Mouse (Mus musculus) heart, embryonic 12.5 days (tissue): ENCODE measurements around the gene Rln3. TPM values are rescaled to one million over a fixed set of nuclear protein-coding genes. Genes with fewer than 3 reads are reported as not detected.

Experiments
- ATAC-seq: fragments of 200-750 bp; cut with Nextera tagmentation; 2 replicates; pipeline ENCODE4 v1.8.0; 2017; ENCODE audit warnings: moderate TSS enrichment, moderate library complexity; ENCODE audit not compliant: insufficient number of reproducible peaks, low FRiP score
- H3K27ac ChIP-seq: fragments of 300-500 bp; sonication (generic); 2 replicates; pipeline ENCODE4 v1.5.1; 2016; ENCODE audit warnings: mild to moderate bottlenecking, moderate library complexity; ENCODE audit not compliant: poor library complexity, severe bottlenecking
- H3K27me3 ChIP-seq: fragments of 300-500 bp; sonication (generic); replicated peaks from 2 replicates; pipeline ENCODE4 v1.6.1; 2016; ENCODE audit warnings: mild to moderate bottlenecking, moderate library complexity
- H3K36me3 ChIP-seq: fragments of 300-500 bp; sonication (generic); 2 replicates; pipeline ENCODE4 v1.6.1; 2016; ENCODE audit warnings: mild to moderate bottlenecking, moderate library complexity
- H3K4me1 ChIP-seq: fragments of 300-500 bp; sonication (generic); replicated peaks from 2 replicates; pipeline ENCODE4 v1.6.1; 2016; ENCODE audit warnings: mild to moderate bottlenecking
- H3K4me2 ChIP-seq: fragments of 300-500 bp; sonication (generic); 2 replicates; pipeline ENCODE4 v1.6.1; 2016; ENCODE audit warnings: mild to moderate bottlenecking, moderate library complexity
- H3K4me3 ChIP-seq: fragments of 300-500 bp; sonication (generic); 2 replicates; pipeline ENCODE4 v1.5.1; 2016; ENCODE audit warnings: mild to moderate bottlenecking
- H3K9ac ChIP-seq: fragments of 300-500 bp; sonication (generic); 2 replicates; pipeline ENCODE4 v1.6.1; 2016; ENCODE audit warnings: mild to moderate bottlenecking, moderate library complexity
- H3K9me3 ChIP-seq: fragments of 300-500 bp; sonication (generic); replicated peaks from 2 replicates; pipeline ENCODE4 v1.6.1; 2016; ENCODE audit warnings: mild to moderate bottlenecking, moderate library complexity
- WGBS: fragments of 180-500 bp; shearing (Covaris S2); methylation state at CpG from one replicate; pipeline ENCODE4 v1.1.7; 2016; 5-methylcytosine and 5-hydroxymethylcytosine counted together
- polyA plus RNA-seq: library from polyadenylated mRNA; unstranded; fragments of >200 nt; fragmentation: Nextera tagmentation; extraction: Ambion mirVana; gene quantifications from 2 replicates; pipeline ENCODE4 v1.2.1, GENCODE M21; 2016

Rln3 gene
- polyA plus RNA-seq, 1 experiment from 2014 or later: not detected

DNA sequence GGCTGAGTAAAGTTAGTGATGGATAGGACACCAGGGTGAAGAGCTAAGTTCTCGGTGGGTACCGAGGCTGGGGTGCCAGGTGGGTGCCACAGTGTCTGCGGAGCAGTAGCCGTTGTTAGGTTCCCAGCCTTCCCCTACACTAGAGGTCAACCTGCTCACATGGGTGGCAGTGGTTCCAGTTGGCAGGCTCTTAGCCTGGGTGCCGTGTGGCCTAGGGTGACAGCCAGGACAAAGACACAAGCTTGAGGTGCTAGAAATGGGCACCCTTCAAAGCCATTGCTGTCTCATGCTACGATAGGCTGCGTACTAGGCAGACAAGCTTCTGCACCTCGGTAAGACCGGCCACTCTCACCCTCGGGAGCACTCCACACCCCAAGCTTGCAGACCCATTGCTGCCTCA lies 27.5 kb upstream of the Rln3 start:
- Histone ChIP-seq H3K27ac (no peak overlapping the region), H3K36me3 (peaks cover 25% of the 10 kb centered on the region), H3K9ac (no peak overlapping the region), H3K4me2 (no peak overlapping the region), H3K4me1 (peaks cover 45% of the 10 kb centered on the region), H3K9me3 (no peaks in the 10 kb centered on the region), H3K27me3 (no peaks in the 10 kb centered on the region), H3K4me3 (no peak overlapping the region)
- 86% methylated on average over 10 of the region's 10 CpGs for WGBS
- no peak for ATAC-seq

DNA sequence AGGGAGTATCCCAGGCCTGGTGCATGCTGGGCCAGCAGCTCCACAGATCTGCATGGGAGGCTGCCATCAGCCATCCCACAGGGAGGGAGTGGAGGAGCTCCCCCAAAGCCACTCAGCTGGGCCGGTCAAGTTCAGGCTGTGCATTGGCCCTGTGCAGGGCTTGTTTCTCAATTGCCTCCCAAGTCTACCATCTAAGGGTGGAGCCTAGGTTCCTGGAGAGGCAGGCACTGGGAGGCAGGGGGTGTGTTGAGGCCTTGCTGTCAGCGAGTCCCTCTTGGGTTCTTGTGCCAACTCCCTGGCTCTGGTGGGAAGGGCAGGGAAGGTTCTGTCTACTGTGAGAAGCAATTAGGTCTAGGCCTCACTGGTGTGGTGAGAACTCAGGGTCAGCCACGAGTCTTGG lies 27.1 kb upstream of the Rln3 start:
- H3K4me3 ChIP-seq: no peak overlapping the region
- no peak overlapping the region for H3K27ac ChIP-seq
- H3K9me3 ChIP-seq: no peaks in the 10 kb centered on the region
- ATAC-seq: no peak
- 66% methylated on average over 3 of the region's 3 CpGs for WGBS
- H3K4me1 ChIP-seq: peaks cover 45% of the 10 kb centered on the region
- no peak overlapping the region for H3K9ac ChIP-seq
- H3K27me3 ChIP-seq: no peaks in the 10 kb centered on the region
- no peak overlapping the region for H3K4me2 ChIP-seq
- H3K36me3 ChIP-seq: peaks cover 22% of the 10 kb centered on the region

GRCm38 (mm10) chr8:84070667-84071066 lies 25.9 kb upstream of the Rln3 start:
- H3K4me1 ChIP-seq: peaks cover 45% of the 10 kb centered on the region

DNA sequence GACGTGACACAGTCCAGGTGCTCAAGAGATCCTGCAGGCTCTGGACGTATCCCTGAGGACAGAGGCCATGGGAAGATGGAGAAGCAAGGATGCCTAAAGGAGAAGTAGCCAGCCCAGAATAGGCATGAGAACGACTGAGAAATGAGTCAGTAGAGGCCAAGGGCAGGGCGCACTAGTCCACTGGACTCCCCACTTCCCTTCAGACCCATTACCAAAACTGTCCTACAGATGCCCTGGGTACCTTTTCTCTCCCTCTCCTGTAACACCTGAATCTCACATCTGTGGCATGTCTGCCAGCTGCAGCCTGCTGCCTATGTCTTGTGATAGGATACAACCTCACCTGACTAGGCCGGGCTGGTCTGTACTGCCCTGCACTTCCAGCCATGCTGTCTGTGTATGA lies 25.4 kb upstream of the Rln3 start:
- WGBS: 69% methylated on average over 5 of the region's 5 CpGs
- Histone ChIP-seq H3K4me2 (no peak overlapping the region), H3K9ac (no peak overlapping the region), H3K27me3 (no peaks in the 10 kb centered on the region), H3K27ac (no peak overlapping the region), H3K4me1 (peaks cover 45% of the 10 kb centered on the region), H3K9me3 (no peaks in the 10 kb centered on the region), H3K36me3 (peaks cover 11% of the 10 kb centered on the region), H3K4me3 (no peak overlapping the region)
- ATAC-seq: no peak

More at GRCm38 (mm10) chr8:84070667-84071066, 25.9 kb upstream of the Rln3 start:
- Histone ChIP-seq H3K27ac (no peak overlapping the region), H3K4me2 (no peak overlapping the region), H3K4me3 (no peak overlapping the region), H3K9ac (no peak overlapping the region), H3K27me3 (no peaks in the 10 kb centered on the region), H3K36me3 (peaks cover 13% of the 10 kb centered on the region), H3K9me3 (no peaks in the 10 kb centered on the region)
- 83% methylated on average over 2 of the region's 2 CpGs for WGBS
- no peak for ATAC-seq

DNA sequence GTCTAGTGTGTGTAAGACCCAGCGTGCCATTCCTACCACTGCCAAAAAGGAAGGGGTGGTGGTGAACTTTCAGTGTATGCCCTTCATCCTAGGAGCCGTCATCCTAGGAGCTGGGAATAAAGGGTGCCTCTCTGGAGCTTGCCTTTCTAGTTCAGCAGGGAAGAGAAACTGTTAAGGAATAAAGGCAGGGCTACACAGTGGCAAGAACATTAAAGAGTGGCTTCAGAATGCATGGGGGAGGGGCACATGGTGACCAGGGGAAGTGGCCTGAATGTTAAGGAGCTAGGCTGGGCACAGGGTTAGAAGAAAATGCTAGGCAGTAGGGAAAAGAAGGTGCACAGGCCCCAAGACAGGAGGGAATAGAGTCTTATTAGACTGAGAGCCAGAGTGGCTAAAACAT lies 24.9 kb upstream of the Rln3 start:
- Histone ChIP-seq H3K4me1 (peaks cover 45% of the 10 kb centered on the region), H3K4me2 (no peak overlapping the region), H3K27ac (no peak overlapping the region), H3K9ac (0 out of 2 replicates have a peak overlapping the region, but pooled peaks have one; percentile 13), H3K4me3 (no peak overlapping the region), H3K36me3 (peaks cover 6% of the 10 kb centered on the region; the same call in 1 of the 2 replicates), H3K27me3 (no peaks in the 10 kb centered on the region), H3K9me3 (no peaks in the 10 kb centered on the region)
- no peak for ATAC-seq
- WGBS: 73% methylated on average over 2 of the region's 2 CpGs

GRCm38 (mm10) chr8:84069169-84069568 lies 24.4 kb upstream of the Rln3 start:
- Histone ChIP-seq H3K4me1 (peaks cover 45% of the 10 kb centered on the region), H3K9me3 (no peaks in the 10 kb centered on the region), H3K4me2 (no peak overlapping the region), H3K27me3 (no peaks in the 10 kb centered on the region), H3K27ac (no peak overlapping the region), H3K4me3 (no peak overlapping the region), H3K36me3 (0 out of 2 replicates have a peak, but pooled peaks cover 3% of the 10 kb centered on the region), H3K9ac (0 out of 2 replicates have a peak overlapping the region, but pooled peaks have one; percentile 13)
- ATAC-seq: no peak
- 32% methylated on average over 1 of the region's 1 CpGs for WGBS

- no peaks in the 10 kb centered on the region for H3K9me3 ChIP-seq
- 35% methylated on average over 12 of the region's 12 CpGs for WGBS
- H3K27me3 ChIP-seq: no peaks in the 10 kb centered on the region
- H3K4me1 ChIP-seq: peaks cover 42% of the 10 kb centered on the region
- no peak overlapping the region; the same call in 1 of the 2 replicates for H3K4me3 ChIP-seq
- no peak overlapping the region for H3K9ac ChIP-seq
- peak overlapping the region; percentile 75 for H3K4me2 ChIP-seq
- no peaks in the 10 kb centered on the region for H3K36me3 ChIP-seq
- H3K27ac ChIP-seq: peak overlapping the region; percentile 36
- no peak for ATAC-seq
Measured at GRCm38 (mm10) chr8:84068316-84069035, 23.7 kb upstream of the Rln3 start.

- no peaks in the 10 kb centered on the region for H3K9me3 ChIP-seq
- WGBS: 69% methylated on average over 7 of the region's 7 CpGs
- no peaks in the 10 kb centered on the region for H3K27me3 ChIP-seq
- H3K36me3 ChIP-seq: no peaks in the 10 kb centered on the region
- no peak overlapping the region for H3K9ac ChIP-seq
- peak overlapping the region; percentile 36; the same call in 1 of the 2 replicates for H3K27ac ChIP-seq
- peaks cover 38% of the 10 kb centered on the region for H3K4me1 ChIP-seq
- peak overlapping the region; percentile 97 for H3K4me3 ChIP-seq
- peak overlapping the region; percentile 75 for H3K4me2 ChIP-seq
- ATAC-seq: no peak
Measured at GRCm38 (mm10) chr8:84067911-84068310, 23.1 kb upstream of the Rln3 start.

DNA sequence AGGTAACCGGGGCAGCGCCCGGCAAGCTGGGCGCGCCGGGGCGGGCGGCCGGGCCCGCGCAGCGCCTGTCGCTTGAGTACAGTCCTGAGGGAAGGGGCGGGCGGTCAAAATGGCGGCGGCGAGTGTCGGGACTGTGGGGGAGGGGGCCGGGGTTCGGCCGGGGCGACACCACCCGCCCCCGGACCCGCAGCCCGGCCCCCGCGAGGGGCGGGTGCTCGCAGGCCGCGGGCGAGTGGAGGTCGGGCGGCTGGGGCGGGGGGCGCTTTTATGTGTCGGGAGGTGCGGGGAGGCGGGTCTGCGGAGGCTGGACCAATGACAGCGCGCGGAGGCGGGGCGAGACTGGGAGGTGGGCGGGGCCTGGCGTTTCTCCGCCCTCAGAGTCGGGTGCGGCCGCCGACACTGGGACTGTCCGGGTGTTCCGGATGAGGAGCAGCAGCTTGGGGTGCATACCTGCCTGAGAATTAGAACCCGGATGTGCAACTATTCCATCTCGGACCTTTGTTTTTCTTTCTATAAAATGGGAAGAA lies 22.3 kb upstream of the Rln3 start:
- peak; percentile 83 for ATAC-seq
- Histone ChIP-seq H3K36me3 (no peaks in the 10 kb centered on the region), H3K9ac (peak overlapping the region; percentile 90), H3K4me3 (peak overlapping the region; percentile 97), H3K9me3 (no peaks in the 10 kb centered on the region), H3K27ac (peak overlapping the region; percentile 96), H3K4me2 (peak overlapping the region; percentile 75), H3K27me3 (no peaks in the 10 kb centered on the region), H3K4me1 (peaks cover 38% of the 10 kb centered on the region)
- under 1% methylated on average over 57 of the region's 58 CpGs for WGBS

DNA sequence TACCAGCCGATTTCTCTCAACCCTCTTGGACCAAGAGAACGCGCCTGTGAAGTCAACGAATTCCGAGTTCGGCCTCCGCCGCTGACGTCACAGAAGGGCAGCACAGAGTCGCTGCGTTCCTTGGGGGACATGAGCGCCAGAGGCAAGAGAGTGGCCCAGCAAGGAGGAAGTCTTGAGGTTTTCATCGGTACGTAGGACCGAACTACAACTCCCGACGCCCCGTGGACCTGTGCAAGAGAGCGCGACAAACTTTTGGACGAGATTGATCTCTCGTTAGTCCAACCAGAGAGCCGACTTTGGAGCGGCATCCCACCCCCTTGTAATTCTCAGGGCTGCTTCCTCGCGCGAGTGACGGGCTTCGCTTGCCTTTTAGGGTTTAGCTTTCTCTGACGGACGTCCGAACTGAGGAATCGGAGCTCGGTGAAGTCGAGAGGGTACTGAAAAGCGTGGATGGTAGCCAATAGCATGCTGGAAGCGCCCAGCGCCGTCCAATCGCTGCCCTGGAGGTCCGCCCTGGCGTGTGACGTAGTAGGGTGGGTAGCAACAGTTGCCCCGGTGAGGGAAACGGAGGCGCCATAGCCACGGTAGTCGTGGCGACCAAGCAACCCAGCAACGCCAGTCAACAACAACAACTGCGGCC lies 21.6 kb upstream of the Rln3 start, which contains the start of gene Rfx1:
Gene Rfx1 (plus strand): TSS at position 544 of the 640 bp plus-strand sequence.
- H3K9ac ChIP-seq: peak within 1 kb of the TSS; percentile 90
- H3K4me3 ChIP-seq: peak within 1 kb of the TSS; percentile 97
- ATAC-seq: peak; percentile 98
- no peaks in the 10 kb centered on the region for H3K9me3 ChIP-seq
- peak within 1 kb of the TSS; percentile 96 for H3K27ac ChIP-seq
- H3K36me3 ChIP-seq: no peaks in the 10 kb centered on the region
- WGBS: under 1% methylated on average over 51 of the region's 51 CpGs
- peak within 1 kb of the TSS; percentile 75 for H3K4me2 ChIP-seq
- peaks cover 31% of the 10 kb centered on the region for H3K4me1 ChIP-seq
- H3K27me3 ChIP-seq: no peaks in the 10 kb centered on the region

GRCm38 (mm10) chr8:84065457-84066072 lies 20.8 kb upstream of the Rln3 start:
- ATAC-seq: no peak
- peak overlapping the region; percentile 83 for H3K27ac ChIP-seq

More at GRCm38 (mm10) chr8:84065457-84066072, 20.8 kb upstream of the Rln3 start:
- Histone ChIP-seq H3K27me3 (no peaks in the 10 kb centered on the region), H3K9me3 (no peaks in the 10 kb centered on the region), H3K4me3 (peak overlapping the region; percentile 97), H3K4me2 (peak overlapping the region; percentile 75), H3K4me1 (peaks cover 26% of the 10 kb centered on the region), H3K9ac (peak overlapping the region; percentile 76), H3K36me3 (no peaks in the 10 kb centered on the region)
- 36% methylated on average over 5 of the region's 5 CpGs for WGBS
